Mouse (Mus musculus) layer of hippocampus, adult 8-10 months (tissue): ENCODE measurements at regions not wholly inside any gene's neighbourhood (a gene's known extent, or its start where the extent isn't known, plus 50 kb on each side); places are given as distances from the start of the nearest gene placed in this dataset.

Experiments used
- DNase-seq, 2 experiments: peaks; one replicate each; pipeline ENCODE4 v3.0.0; 2022; ENCODE audit warnings: low spot score in 2 of 2

GRCm38 (mm10) chr1:190067181-190067580 lies 103.3 kb downstream of the Prox1 start:
- no peak for DNase-seq

DNA sequence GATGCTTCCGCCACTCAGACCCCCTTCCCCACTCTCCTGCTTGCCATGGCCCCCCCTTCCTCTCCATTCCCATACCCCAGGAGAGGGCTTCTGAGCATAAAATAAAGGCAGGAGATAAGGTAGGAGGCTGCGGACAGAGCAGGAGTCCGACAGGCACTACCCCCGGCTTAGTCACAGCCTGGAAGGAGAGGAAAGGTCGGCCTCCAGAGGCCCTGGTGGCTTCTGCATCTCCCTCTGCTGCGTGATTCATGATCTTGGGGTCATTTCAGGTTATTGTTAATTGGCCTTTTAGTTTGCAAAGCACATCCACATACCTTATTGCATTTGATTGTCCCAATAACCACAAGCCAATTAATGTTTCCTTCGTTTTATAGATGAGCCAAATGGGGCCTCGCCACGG lies 104.1 kb downstream of the Prox1 start:
- no peak for DNase-seq

GRCm38 (mm10) chr1:190061560-190062295 lies 108.8 kb downstream of the Prox1 start:
- DNase-seq, result no peak

DNA sequence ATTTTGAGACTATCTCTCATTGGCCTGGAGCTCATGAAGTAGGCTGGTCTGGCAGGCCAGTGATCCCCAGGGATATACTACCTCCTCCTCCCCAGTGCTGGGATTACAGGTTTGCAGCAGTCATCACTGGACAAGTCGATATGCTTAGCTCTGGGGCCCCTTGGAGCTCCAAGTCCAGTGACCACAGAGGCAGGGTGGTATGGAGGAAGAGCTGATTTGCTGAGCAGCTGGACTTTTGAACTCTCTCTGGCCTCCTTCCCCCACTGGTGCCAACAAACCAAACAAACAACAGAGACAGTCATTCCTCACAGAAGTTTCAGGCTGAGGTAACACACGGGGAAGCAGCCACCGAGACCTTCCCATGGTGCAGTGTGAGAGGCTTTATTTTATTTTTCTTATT lies 111.5 kb downstream of the Prox1 start:
- no peak for DNase-seq

- no peak for DNase-seq
These were observed 113.6 kb downstream of the Prox1 start for GRCm38 (mm10) chr1:190056931-190057330.

GRCm38 (mm10) chr1:190051903-190052302 lies 118.6 kb downstream of the Prox1 start:
- no peak for DNase-seq

DNA sequence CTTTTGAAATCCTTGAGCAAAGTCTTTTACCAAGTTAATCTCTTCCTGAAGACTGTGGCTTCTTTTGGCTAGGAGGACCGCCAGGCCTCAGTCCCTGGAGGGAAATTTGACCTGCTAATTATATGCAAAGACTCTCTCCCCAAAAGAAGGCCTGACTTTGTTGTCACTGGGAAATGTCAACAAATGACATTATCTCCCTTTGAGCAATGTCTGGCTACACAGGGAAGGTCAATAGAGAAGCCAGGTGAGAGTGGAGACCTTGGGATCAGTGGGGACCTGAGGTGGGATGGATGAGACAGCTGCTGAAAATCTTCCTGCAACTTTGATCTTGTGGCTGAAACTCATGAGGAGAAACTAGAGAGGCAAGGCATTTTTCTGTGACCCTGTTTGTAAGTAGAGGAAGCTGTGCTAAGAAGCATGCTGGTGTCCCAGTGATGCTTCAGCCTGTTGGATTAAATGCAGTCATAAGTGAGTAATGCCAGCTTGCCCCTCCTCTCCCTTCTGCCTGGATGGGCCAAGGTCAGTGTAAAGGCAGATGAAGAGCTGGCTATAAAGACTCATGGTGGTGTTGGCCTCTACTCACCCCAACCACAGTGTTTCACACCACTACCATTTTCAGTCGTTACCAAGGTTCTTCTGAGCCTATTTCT lies 121.9 kb downstream of the Prox1 start:
- DNase-seq, result no peak

GRCm38 (mm10) chr1:190047201-190047600 lies 123.3 kb downstream of the Prox1 start:
- DNase-seq, result no peak

DNA sequence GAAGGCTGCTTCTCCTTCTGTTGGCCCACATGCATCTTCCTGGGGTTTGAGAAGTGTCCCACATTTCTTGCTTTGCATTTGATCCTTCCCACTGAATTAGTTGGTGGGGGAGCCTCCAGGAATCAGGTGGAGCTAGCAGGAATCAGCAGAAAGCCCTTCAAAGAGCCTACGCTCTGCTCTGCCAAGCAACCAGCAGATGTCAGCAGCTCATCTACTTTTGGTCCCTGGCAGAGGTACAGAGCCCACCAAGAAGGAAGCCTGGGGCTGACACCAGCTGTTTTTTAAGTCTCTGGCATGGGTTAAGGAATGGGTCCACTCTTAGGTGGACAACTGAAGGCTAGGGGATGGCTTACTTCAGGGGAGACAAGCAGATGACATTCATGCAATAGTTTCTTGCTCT lies 123.6 kb upstream of the Smyd2 start:
- peak in 1 of 2 experiments; percentile 31 for DNase-seq

DNA sequence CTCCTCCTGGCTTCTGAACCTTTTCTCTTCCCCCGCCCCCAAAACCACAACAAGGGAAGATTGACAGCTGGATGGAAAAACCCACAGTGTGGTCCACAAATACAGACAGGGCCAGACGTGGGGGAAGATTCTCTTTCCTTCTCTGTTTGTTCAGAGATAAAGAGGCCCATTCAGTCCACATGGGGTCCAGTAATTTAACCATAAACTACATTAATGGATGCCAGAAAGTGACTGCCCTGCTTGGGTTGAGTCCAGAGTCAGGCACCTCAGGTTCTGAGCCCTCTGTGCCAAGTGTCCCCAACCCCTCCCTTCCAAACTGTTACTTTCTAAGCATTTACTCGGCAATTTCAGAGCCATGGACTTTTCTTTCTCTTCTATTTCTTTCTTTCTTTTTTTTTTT lies 121.9 kb upstream of the Smyd2 start:
- no peak for DNase-seq

DNA sequence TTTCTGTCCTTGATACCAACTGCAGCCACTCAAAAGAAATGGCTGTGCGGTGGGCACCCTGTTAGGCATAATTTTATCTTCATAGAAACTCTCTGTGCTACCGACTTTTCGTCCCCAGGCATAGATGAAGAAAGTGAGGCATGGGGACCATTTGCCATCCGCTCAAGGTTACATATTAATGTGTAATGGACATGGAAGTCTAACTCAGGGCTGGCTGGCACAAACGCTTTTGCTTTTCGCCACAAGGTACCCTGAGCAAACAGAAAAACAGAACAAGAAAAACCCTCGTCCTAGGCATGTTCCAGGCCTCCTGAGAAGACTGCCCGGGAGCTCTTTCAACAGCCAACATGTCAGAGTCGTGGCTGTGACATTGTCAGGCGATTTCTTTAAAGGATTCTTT lies 121.0 kb upstream of the Smyd2 start:
- DNase-seq, result no peak

GRCm38 (mm10) chr1:190042197-190042596 lies 120.0 kb upstream of the Smyd2 start:
- no peak for DNase-seq

- no peak for DNase-seq
These were observed 119.0 kb upstream of the Smyd2 start for GRCm38 (mm10) chr1:190041096-190041706.

DNA sequence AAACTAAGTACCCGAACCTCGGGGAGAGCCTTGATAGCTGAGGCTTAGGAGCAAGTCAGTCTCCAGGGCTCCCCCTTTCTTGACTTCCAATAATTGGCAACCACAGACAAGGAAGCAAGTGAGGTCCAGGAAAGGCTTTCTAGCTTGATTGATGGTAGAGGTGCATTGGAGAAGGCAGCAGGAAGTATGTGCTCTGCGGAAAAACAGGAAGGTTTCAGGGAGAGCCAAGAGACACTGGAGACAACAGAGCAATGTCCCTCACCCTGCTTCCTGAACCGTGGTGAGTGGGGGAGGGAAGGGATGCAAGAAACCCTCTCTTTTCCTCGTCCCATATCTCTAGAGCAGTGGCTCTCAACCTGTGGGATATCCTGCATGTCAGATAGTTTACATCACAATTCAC lies 115.9 kb upstream of the Smyd2 start:
- no peak for DNase-seq

GRCm38 (mm10) chr1:190036726-190037125 lies 114.6 kb upstream of the Smyd2 start:
- no peak for DNase-seq

DNA sequence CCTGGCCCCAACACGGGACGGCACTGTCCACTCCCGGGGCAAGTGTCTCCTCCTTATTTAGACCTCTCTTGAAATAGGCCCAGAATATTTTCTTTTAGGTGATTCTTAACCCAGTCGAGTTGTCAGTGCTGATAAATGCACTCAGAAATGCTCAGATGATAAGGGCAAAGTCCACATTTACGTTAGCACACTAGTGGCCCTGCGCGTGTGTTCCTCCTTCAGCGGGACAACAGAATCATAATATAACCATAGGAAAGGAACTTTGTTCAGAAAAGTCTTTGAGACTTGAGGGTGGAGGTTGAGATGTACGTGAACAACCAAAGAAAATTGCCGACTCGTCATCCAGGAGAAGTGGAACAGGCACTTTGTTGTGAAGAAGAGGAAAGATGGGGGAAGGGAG lies 113.8 kb upstream of the Smyd2 start:
- no peak for DNase-seq

DNA sequence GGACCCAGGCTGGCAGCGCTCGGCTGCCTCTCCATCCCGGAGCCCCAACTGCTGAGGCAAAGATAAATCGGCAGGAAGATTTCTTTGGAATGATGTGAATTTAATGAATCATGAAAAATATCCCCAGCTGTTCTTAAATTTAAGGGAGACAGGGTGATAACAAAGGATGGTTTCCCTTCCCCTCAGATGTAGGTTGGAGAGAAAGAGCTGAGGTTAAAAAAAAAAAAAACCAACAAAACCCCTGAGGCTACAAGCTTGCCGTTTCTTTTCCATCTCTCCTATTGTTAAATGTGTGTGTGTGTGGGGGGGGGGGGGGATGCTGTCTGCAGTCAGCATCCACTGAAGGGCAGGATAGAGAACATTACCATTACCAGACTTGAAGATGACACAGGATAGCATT lies 111.9 kb upstream of the Smyd2 start:
- no peak for DNase-seq

- peak; percentile 24 to 35 for DNase-seq
These were observed 105.4 kb upstream of the Smyd2 start for GRCm38 (mm10) chr1:190027536-190027935.

- DNase-seq, result no peak
These were observed 87.3 kb upstream of the Smyd2 start for GRCm38 (mm10) chr1:190009466-190009865.

DNA sequence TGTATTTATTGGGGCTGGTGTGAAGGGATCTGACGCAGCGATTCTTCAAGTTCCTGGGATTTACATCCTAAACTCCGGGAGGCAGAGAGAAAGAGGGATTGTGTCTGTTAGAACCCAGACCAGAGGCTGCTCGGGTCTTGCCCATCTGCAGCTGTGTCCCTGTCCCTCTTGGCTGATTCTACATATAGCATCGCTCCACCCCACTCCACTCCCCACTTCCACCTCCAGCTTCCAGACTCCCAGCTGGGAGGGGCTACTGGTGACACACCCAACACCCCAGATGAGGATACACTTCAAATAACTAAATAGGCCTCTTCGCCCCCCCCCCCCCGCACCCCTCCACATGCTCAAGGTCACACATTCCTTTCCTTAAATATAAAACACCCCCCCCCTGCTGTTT lies 85.1 kb upstream of the Smyd2 start:
- no peak for DNase-seq

DNA sequence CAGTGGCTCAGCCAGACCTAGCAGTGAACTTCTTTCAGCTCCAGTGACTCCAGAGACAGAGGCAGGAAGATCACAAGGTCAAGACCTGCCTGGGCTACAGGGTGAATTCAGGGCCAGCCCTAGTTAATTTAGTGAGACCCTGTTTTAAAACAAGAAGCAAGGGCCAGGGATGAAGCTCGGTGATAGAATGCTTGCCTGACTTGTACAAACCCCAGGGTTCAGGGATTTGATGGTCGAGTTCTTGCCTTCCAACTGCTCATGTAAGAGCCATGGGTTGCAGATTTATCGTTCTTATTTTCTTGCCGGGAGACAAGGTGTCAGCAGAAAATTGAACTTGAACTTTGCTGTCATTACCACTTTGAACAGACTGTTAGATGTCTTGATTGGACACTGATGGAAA lies 78.9 kb upstream of the Smyd2 start:
- no peak for DNase-seq

DNA sequence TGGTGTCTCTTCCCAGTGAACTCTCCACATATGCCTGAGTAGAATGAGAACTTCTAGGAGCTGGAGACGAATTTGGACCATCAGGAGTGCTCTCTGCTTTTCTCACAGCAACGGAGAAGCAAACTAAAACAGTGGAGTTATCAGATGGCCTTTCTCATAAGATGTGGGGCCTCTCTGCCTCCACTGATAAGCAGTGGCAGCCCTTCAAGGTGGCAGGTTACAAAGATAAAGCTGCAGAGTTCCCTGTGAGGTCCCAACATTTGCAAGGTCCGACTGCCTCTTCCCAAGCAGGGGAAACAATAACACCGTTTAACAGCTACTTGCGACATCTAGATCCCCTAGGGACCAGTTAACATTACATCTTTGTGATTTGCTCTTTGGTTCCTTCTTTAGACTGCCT lies 71.5 kb upstream of the Smyd2 start:
- DNase-seq, result no peak

DNA sequence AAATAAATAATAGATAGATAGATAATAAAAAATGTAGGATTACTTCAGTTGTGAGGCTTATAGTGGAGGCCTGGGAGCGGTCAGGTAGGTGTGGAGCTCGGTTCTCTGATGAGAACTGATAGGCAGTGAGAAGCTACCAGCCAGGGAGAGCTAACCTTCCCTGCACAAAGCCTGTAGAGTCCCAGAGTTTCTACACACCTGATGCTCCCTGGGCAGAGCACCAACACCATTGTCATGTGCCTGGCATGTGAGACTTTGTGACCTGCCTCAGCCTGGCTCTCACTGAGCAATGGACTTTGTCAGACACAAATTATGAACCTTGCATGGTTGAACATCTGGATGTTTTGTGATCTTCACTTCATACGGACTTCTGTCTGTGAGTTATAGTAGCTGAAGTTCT lies 71.1 kb upstream of the Smyd2 start:
- DNase-seq, result no peak
